Mouse (Mus musculus): ENCODE measurements around the gene D430041D05Rik. TPM values are rescaled to one million over a fixed set of nuclear protein-coding genes. Genes with fewer than 3 reads are reported as not detected.

Gene D430041D05Rik
- polyA plus RNA-seq, 1 experiment from 2014 or later = 17.3 TPM

DNA sequence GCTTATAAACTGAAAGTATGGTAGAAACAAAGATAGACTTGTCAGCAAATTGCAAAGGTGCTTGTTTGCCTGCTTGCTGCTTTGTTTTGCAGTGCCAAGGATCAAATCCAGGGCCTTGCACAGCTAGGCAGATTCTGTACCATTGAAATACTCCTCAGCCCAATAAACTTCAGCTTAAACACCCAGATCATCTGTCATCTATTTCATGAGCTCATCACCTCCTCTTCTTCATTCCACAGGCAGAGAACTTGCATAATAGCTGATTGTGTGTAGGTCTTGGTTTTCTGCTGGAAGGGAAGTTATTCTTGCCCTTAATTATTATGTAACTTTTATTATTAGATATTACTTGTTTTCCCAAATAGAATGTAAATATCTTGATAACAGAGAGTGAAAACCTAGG, 73.2 kb downstream of the D430041D05Rik start:
- Histone ChIP-seq H3K27me3 (ENCODE audit: control insufficient read depth, insufficient read depth, low read length) (no peaks in the 10 kb centered on the region), H3K4me1 (ENCODE audit: control insufficient read depth, insufficient read depth, low read length) (peaks cover 15% of the 10 kb centered on the region), H3K4me2 (ENCODE audit: low read depth, low read length) (no peak overlapping the region), H3K9me3 (ENCODE audit: control insufficient read depth, low read length) (no peaks in the 10 kb centered on the region), H3K27ac (ENCODE audit: low read depth, low read length) (no peak overlapping the region), H3K9ac (replicated peaks; ENCODE audit: low read depth, low read length) (no peak overlapping the region), H3K36me3 (ENCODE audit: control insufficient read depth, insufficient read depth, low read length) (no peaks in the 10 kb centered on the region), H3K4me3 (ENCODE audit: low read depth, low read length) (no peak overlapping the region)
- no peak for ATAC-seq (ENCODE audit: low read depth)

DNA sequence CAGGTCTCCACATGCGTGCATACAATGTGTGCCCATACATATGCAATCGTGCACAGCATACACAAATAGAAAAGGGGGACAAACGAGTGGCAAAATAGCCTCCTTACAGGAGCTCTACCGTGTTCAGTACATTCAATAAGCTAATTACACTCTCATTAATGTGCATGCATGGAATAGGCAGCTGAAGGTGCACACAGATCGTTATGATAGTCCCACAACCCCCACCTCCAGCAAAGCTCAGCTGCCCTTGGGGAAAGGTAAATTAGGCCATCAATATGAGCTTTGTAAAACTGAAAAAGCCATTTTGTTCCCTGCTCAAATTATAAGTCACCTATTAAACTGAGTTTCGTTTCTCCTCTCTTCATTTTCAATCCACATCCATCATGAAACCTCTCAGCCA, 75.0 kb downstream of the D430041D05Rik start:
- WGBS = 44% methylated on average over 6 of the region's 6 CpGs
- Histone ChIP-seq H3K4me2 (ENCODE audit: low read depth, low read length) (no peak overlapping the region), H3K4me3 (ENCODE audit: low read depth, low read length) (no peak overlapping the region), H3K36me3 (ENCODE audit: control insufficient read depth, insufficient read depth, low read length) (no peaks in the 10 kb centered on the region), H3K9me3 (ENCODE audit: control insufficient read depth, low read length) (no peaks in the 10 kb centered on the region), H3K27ac (ENCODE audit: low read depth, low read length) (peak overlapping the region; percentile 66), H3K9ac (replicated peaks; ENCODE audit: low read depth, low read length) (no peak overlapping the region), H3K27me3 (ENCODE audit: control insufficient read depth, insufficient read depth, low read length) (no peaks in the 10 kb centered on the region), H3K4me1 (ENCODE audit: control insufficient read depth, insufficient read depth, low read length) (peaks cover 15% of the 10 kb centered on the region)
- ATAC-seq (ENCODE audit: low read depth) = peak; percentile 42; the same call in 1 of the 2 replicates

DNA sequence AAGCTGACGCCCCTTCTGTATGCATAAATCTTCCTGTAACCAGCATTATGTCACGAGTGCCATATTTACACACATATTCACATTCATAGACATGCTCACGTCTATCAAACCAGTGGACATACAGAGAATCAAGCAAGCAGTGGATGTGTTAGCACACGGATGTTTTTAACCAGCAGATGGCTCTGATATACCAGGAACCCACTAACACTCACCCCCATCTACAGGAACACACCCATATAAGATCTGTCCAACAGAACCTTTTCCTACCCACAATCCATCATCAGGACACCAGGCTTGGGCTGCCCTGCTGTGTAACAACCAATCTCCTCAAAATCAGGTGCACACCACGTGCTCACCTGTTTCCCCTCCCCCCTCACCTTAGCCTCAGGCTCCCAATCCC, 76.9 kb downstream of the D430041D05Rik start:
- no peak for ATAC-seq (ENCODE audit: low read depth)
- Histone ChIP-seq H3K9ac (replicated peaks; ENCODE audit: low read depth, low read length) (no peak overlapping the region), H3K4me3 (ENCODE audit: low read depth, low read length) (no peak overlapping the region), H3K9me3 (ENCODE audit: control insufficient read depth, low read length) (no peaks in the 10 kb centered on the region), H3K4me2 (ENCODE audit: low read depth, low read length) (no peak overlapping the region), H3K36me3 (ENCODE audit: control insufficient read depth, insufficient read depth, low read length) (no peaks in the 10 kb centered on the region), H3K27me3 (ENCODE audit: control insufficient read depth, insufficient read depth, low read length) (no peaks in the 10 kb centered on the region), H3K4me1 (ENCODE audit: control insufficient read depth, insufficient read depth, low read length) (peaks cover 15% of the 10 kb centered on the region), H3K27ac (ENCODE audit: low read depth, low read length) (no peak overlapping the region)
- WGBS = 61% methylated on average over 5 of the region's 5 CpGs

DNA sequence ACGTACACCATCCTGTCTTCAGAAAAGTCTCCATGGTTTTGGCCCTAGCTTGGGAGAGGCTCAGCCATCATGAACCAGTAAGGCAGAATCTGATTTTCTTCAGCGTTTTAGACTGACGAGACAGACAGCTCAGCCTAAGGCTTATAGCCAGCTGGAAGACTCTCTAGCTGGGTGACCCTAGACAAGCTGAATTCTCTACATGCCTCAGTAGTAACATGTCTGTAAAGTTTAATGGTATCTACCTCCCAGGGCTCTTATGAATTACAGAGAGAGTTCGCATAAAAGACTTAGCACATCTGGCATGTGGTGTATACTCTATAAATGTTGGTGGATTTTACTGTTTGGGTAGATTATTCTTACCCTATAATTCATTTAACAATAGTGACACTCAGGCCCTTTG, 78.1 kb downstream of the D430041D05Rik start:
- 64% methylated on average over 4 of the region's 4 CpGs for whole genome bisulfite sequencing
- Histone ChIP-seq H3K36me3 (ENCODE audit: control insufficient read depth, insufficient read depth, low read length) (no peaks in the 10 kb centered on the region), H3K27me3 (ENCODE audit: control insufficient read depth, insufficient read depth, low read length) (no peaks in the 10 kb centered on the region), H3K9me3 (ENCODE audit: control insufficient read depth, low read length) (no peaks in the 10 kb centered on the region), H3K4me1 (ENCODE audit: control insufficient read depth, insufficient read depth, low read length) (peaks cover 15% of the 10 kb centered on the region), H3K9ac (replicated peaks; ENCODE audit: low read depth, low read length) (no peak overlapping the region), H3K4me2 (ENCODE audit: low read depth, low read length) (no peak overlapping the region), H3K27ac (ENCODE audit: low read depth, low read length) (no peak overlapping the region), H3K4me3 (ENCODE audit: low read depth, low read length) (no peak overlapping the region)
- no peak for ATAC-seq (ENCODE audit: low read depth)

DNA sequence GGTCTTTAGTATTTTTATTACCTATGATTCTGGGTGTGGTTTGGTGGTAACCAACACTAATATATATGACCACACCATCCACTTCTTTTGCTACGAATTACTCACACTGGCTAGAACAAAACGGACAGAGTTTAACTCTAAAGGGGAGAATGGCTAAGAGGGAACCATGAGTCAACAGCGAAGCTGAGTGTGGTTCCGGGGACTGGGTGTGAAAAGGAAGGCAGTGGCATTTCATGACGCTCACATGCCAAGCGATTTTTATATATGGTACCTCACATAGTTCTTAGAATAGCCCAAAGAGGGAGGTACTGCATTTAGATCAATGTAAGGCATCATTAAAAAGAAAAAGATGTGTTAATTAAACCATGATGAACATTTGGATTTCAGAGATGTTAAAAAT, 79.6 kb downstream of the D430041D05Rik start:
- Histone ChIP-seq H3K4me1 (ENCODE audit: control insufficient read depth, insufficient read depth, low read length) (peaks cover 15% of the 10 kb centered on the region), H3K9me3 (ENCODE audit: control insufficient read depth, low read length) (no peaks in the 10 kb centered on the region), H3K9ac (replicated peaks; ENCODE audit: low read depth, low read length) (no peak overlapping the region), H3K27ac (ENCODE audit: low read depth, low read length) (no peak overlapping the region), H3K4me2 (ENCODE audit: low read depth, low read length) (no peak overlapping the region), H3K27me3 (ENCODE audit: control insufficient read depth, insufficient read depth, low read length) (no peaks in the 10 kb centered on the region), H3K36me3 (ENCODE audit: control insufficient read depth, insufficient read depth, low read length) (no peaks in the 10 kb centered on the region), H3K4me3 (ENCODE audit: low read depth, low read length) (no peak overlapping the region)
- WGBS = 89% methylated on average over 6 of the region's 6 CpGs
- no peak for ATAC-seq (ENCODE audit: low read depth)

DNA sequence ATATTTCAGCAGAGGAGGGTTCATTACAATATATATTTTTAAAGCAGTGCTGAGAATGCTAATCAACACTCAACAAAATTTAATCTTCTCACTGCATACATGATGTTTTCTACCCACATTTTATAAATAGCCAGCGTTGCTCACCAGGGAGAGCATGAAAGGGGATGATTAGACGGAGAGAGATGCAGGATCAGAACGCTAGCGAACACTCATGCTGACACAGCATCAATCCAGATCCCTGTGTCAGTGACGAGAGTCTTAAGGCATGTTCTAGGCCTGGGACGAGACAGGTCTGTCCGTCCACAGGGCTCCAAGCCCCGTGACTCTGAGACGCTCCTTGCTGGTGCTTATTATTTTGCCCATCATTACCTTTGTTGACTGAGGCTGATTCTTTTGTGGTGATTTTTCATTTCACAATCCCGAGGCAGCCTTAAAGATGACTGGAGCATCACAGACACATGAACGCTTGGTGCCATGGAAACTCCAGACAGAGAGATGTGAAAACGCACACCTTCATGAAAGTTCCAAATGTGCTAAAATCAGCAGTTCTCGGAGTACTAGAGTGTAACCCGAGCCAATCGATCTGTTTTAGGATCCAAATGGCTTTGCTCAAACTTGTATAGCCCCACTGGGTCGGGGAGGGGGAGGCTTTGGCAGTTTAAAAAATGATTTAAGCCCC, 83.6 kb downstream of the D430041D05Rik start:
- no peaks in the 10 kb centered on the region for H3K27me3 ChIP-seq (ENCODE audit: control insufficient read depth, insufficient read depth, low read length)
- 0 out of 2 replicates have a peak, but pooled peaks cover 3% of the 10 kb centered on the region for H3K4me1 ChIP-seq (ENCODE audit: control insufficient read depth, insufficient read depth, low read length)
- H3K4me3 ChIP-seq (ENCODE audit: low read depth, low read length) = no peak overlapping the region
- no peak overlapping the region for H3K4me2 ChIP-seq (ENCODE audit: low read depth, low read length)
- WGBS = 63% methylated on average over 16 of the region's 16 CpGs
- H3K9me3 ChIP-seq (ENCODE audit: control insufficient read depth, low read length) = no peaks in the 10 kb centered on the region
- no peak overlapping the region for H3K27ac ChIP-seq (ENCODE audit: low read depth, low read length)
- peak; percentile 38; the same call in 1 of the 2 replicates for ATAC-seq (ENCODE audit: low read depth)
- no peaks in the 10 kb centered on the region for H3K36me3 ChIP-seq (ENCODE audit: control insufficient read depth, insufficient read depth, low read length)
- no peak overlapping the region for H3K9ac ChIP-seq (replicated peaks; ENCODE audit: low read depth, low read length)

DNA sequence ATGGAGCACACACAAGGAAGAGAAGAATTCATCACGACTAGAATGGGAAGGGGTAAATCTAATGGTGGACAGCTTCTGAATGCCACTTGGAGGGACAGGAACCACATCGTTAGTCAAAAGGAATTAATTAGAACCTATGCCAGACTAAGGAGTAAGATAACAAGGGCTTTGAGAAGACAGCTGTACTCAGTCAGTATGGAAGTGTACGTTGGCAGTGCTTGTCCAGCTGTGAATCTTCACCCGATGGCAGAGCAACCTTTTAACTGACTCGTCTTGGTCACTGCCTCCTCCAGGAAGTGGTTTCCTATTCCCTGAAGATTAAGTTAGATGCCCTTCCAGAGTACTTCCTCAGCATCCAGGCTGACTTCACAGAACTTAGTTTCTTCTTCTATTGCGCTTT, 87.0 kb downstream of the D430041D05Rik start:
- ATAC-seq (ENCODE audit: low read depth) = no peak
- H3K9ac ChIP-seq (replicated peaks; ENCODE audit: low read depth, low read length) = no peak overlapping the region
- H3K4me1 ChIP-seq (ENCODE audit: control insufficient read depth, insufficient read depth, low read length) = peaks cover 6% of the 10 kb centered on the region; the same call in 1 of the 2 replicates
- no peaks in the 10 kb centered on the region for H3K9me3 ChIP-seq (ENCODE audit: control insufficient read depth, low read length)
- 61% methylated on average over 6 of the region's 6 CpGs for WGBS
- no peaks in the 10 kb centered on the region for H3K27me3 ChIP-seq (ENCODE audit: control insufficient read depth, insufficient read depth, low read length)
- H3K27ac ChIP-seq (ENCODE audit: low read depth, low read length) = no peak overlapping the region
- no peak overlapping the region for H3K4me2 ChIP-seq (ENCODE audit: low read depth, low read length)
- no peak overlapping the region for H3K4me3 ChIP-seq (ENCODE audit: low read depth, low read length)
- no peaks in the 10 kb centered on the region for H3K36me3 ChIP-seq (ENCODE audit: control insufficient read depth, insufficient read depth, low read length)

DNA sequence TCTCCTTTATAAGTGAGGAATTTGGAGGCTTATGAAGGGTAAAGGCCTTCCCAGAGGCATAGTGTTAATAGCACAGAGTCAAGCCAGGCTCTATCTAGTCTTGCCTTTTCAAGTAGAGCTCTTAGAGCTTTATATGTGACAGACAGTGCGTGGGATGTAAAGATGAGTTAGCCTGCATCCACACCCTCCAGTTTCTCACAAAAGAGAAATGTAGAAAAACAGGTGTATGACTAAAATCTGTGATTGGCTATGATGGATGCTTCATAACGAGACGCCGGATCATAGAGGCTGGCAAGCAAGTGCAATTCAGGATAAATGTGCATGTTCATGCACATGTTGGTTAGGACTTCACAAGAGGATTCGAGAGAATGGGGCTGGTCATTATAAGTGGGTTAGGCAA, 87.5 kb downstream of the D430041D05Rik start:
- no peak overlapping the region for H3K27ac ChIP-seq (ENCODE audit: low read depth, low read length)
- peaks cover 8% of the 10 kb centered on the region; the same call in 1 of the 2 replicates for H3K4me1 ChIP-seq (ENCODE audit: control insufficient read depth, insufficient read depth, low read length)
- no peaks in the 10 kb centered on the region for H3K36me3 ChIP-seq (ENCODE audit: control insufficient read depth, insufficient read depth, low read length)
- no peak overlapping the region for H3K9ac ChIP-seq (replicated peaks; ENCODE audit: low read depth, low read length)
- no peaks in the 10 kb centered on the region for H3K27me3 ChIP-seq (ENCODE audit: control insufficient read depth, insufficient read depth, low read length)
- 85% methylated on average over 5 of the region's 5 CpGs for WGBS
- no peaks in the 10 kb centered on the region for H3K9me3 ChIP-seq (ENCODE audit: control insufficient read depth, low read length)
- no peak overlapping the region for H3K4me2 ChIP-seq (ENCODE audit: low read depth, low read length)
- ATAC-seq (ENCODE audit: low read depth) = no peak
- no peak overlapping the region for H3K4me3 ChIP-seq (ENCODE audit: low read depth, low read length)

DNA sequence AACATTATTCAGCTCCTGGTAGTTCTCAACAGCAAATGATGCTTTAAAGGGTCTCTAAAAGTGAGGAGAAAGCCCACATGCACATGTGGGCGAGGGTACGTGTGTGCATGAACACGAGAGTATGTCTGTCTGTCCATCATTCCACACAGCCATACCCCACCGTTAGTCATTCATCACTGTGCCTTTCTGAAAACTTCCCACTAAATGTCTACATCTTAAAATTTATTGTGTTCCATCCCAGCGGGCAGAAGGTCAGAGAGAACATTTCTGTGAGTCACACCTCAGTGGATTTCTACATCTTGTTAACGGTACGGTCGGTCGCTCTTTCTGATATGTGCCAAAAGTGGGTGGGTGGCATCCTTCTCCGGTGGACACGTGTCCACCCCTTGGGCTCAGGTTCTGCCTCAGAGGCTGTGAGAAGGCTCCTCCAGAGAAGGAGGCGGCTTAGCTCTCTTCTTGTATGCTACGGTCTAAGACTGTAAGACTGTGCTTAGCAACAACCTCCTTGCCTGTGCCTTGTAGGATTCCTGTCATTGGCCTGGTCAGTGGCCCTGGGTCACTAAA, 90.7 kb downstream of the D430041D05Rik start:
- no peak overlapping the region for H3K4me3 ChIP-seq (ENCODE audit: low read depth, low read length)
- 85% methylated on average over 13 of the region's 13 CpGs for WGBS
- no peak overlapping the region for H3K4me2 ChIP-seq (ENCODE audit: low read depth, low read length)
- no peaks in the 10 kb centered on the region for H3K27me3 ChIP-seq (ENCODE audit: control insufficient read depth, insufficient read depth, low read length)
- H3K9ac ChIP-seq (replicated peaks; ENCODE audit: low read depth, low read length) = no peak overlapping the region
- H3K27ac ChIP-seq (ENCODE audit: low read depth, low read length) = no peak overlapping the region
- peak; percentile 16; the same call in 1 of the 2 replicates for ATAC-seq (ENCODE audit: low read depth)
- peaks cover 8% of the 10 kb centered on the region; the same call in 1 of the 2 replicates for H3K4me1 ChIP-seq (ENCODE audit: control insufficient read depth, insufficient read depth, low read length)
- no peaks in the 10 kb centered on the region for H3K9me3 ChIP-seq (ENCODE audit: control insufficient read depth, low read length)
- no peaks in the 10 kb centered on the region for H3K36me3 ChIP-seq (ENCODE audit: control insufficient read depth, insufficient read depth, low read length)
